Mouse (Mus musculus): ENCODE data around the gene Mocs3. TPM values are rescaled to one million over a fixed set of nuclear protein-coding genes. Genes with fewer than 3 reads are reported as not detected.

The Mocs3 gene
- total RNA-seq (2023) = 7.4 and 8.1 TPM in 2 replicates

GRCm38 (mm10) chr2:168230026-168230728, at the start of gene Mocs3, which contains the start of the genes Gm20716 and Dpm1:
Gene Mocs3 (plus strand): TSS chr2:168230622.
Gene Gm20716 (minus strand): TSS chr2:168230364.
Gene Dpm1 (minus strand): TSS chr2:168230591.

GRCm38 (mm10) chr2:168206725-168207644, 23.4 kb upstream of the Mocs3 start, which contains the start of gene Adnp:
Gene Adnp (minus strand): TSS chr2:168207112.

GRCm38 (mm10) chr2:168281582-168281981, 51.2 kb downstream of the Mocs3 start, which contains the start of gene Kcng1:
Gene Kcng1 (minus strand): TSS chr2:168281736.

Other genes with a start within 250 kb of the Mocs3 start
- gene Ripor3, start 220.0 kb upstream of the Mocs3 start, total RNA-seq (2023) = 0.57 TPM in 1 of 2 replicates, not detected in the other
- not detected in 2 replicates for gene Pard6b, start 149.6 kb upstream of the Mocs3 start, total RNA-seq (2023)
- gene Adnp, start 23.5 kb upstream of the Mocs3 start, total RNA-seq (2023) = 52.8 and 68.8 TPM in 2 replicates
- gene Gm20716, start 258 bp upstream of the Mocs3 start, total RNA-seq (2023) = not detected in 2 replicates
- gene Dpm1, start within 50 bp of the Mocs3 start, total RNA-seq (2023) = 139 and 167 TPM in 2 replicates
- 0.13 TPM in 1 of 2 replicates, not detected in the other for gene Kcng1, start 51.1 kb downstream of the Mocs3 start, total RNA-seq (2023)

All from neutrophil, adult 65 days (primary cell).